Mouse (Mus musculus) MN1 (cell line): ENCODE measurements at regions not wholly inside any gene's neighbourhood (a gene's known extent, or its start where the extent isn't known, plus 50 kb on each side); places are given as distances from the start of the nearest gene placed in this dataset.

Experiments used
- DNase-seq: peaks from one replicate; pipeline ENCODE4 v3.0.0-alpha.2; 2016; ENCODE audit warnings: low spot score

GRCm38 (mm10) chr7:76146385-76146784, 83.3 kb upstream of the Agbl1 start:
- no peak for DNase-seq

- no peak for DNase-seq
Observed at GRCm38 (mm10) chr7:76156869-76157268, 72.8 kb upstream of the Agbl1 start.

- no peak for DNase-seq
Observed at GRCm38 (mm10) chr7:76164191-76164590, 65.5 kb upstream of the Agbl1 start.

GRCm38 (mm10) chr7:76164735-76165630, 64.7 kb upstream of the Agbl1 start:
- peak; percentile 91 for DNase-seq

GRCm38 (mm10) chr7:76170481-76170880, 59.2 kb upstream of the Agbl1 start:
- DNase-seq: no peak

GRCm38 (mm10) chr7:76176235-76176634, 53.5 kb upstream of the Agbl1 start:
- no peak for DNase-seq

- DNase-seq: no peak
Observed at GRCm38 (mm10) chr7:76177420-76177819, 52.3 kb upstream of the Agbl1 start.
